Mouse (Mus musculus) testis, adult 2 months (tissue): Measurements from ENCODE around the gene Kcnd3.

Source experiments
- CTCF ChIP-seq: fragments of 200-500 bp; IDR thresholded peaks from 2 replicates; pipeline ENCODE4 v1.5.1; 2012; ENCODE audit warnings: low read depth, mild to moderate bottlenecking, inconsistent platforms, low read length, moderate library complexity; ENCODE audit not compliant: control insufficient read depth, insufficient read depth, insufficient replicate concordance
- POLR2A ChIP-seq: fragments of 200-500 bp; IDR thresholded peaks from 2 replicates; pipeline ENCODE4 v1.6.1; 2012; ENCODE audit warnings: low read depth, mild to moderate bottlenecking, inconsistent platforms, low read length, moderate library complexity; ENCODE audit not compliant: control insufficient read depth

DNA sequence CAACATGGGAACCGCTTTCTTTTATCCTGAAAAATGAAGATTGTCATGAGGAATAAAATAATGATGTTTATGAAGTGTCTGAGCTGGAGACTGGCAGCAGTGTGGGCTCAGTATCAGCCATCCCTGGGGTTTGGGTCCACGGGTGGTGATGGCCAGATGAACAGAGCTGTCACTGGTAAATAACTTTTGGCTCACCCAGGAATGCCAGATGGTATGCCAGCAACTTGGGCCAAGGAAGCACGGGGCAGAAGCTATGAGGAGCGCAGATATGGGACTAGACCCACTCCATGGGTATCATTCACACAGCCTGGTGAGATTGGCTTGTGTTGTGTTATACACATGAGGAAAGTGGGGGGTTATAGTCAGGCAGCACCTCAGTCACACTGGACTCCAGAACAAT lies 26.7 kb downstream of the Kcnd3 start:
- no peak for TF ChIP-seq CTCF
- TF ChIP-seq POLR2A, result no peak
